8 mouse cellular contexts compared by ENCODE assay signal in genomic region chr8:45844097-45844885, GRCm38 (mm10). TPM values are rescaled to one million over a fixed set of nuclear protein-coding genes. Genes with fewer than 3 reads are reported as not detected.
DNase-seq lines count a peak whose midpoint lies in the region.

No protein-coding gene starts in this region.

- peak; percentile 46 for DNase-seq in MN1 (ENCODE audit: low spot score)
- DNase-seq in cerebellum, adult 11-12 months, result peak; percentile 53
- peak; percentile 41 to 66 for DNase-seq in heart, adult 9 months (ENCODE audit: low spot score in 2 of 2)
- peak; percentile 71 to 92 for DNase-seq in layer of hippocampus, postnatal 14 days (ENCODE audit: low spot score in 2 of 2)
- DNase-seq in retina, postnatal 1 day, result peak; percentile 92
- no peak for DNase-seq in embryo, embryonic 11 days
- DNase-seq in kidney, adult 9 months, result no peak
- DNase-seq in urinary bladder, postnatal 25 days (ENCODE audit: low spot score), result no peak

RNA-seq across cellular contexts. Expression of gene Pdlim3, which starts 41.0 kb away (rescaled TPM):
- total RNA-seq in layer of hippocampus, postnatal 14 days (2021), result 1 to 10 TPM; 1.1 to 2.3 TPM

Comparison
In these comparisons a context has a peak if more than half of its experiments do, and no peak if none do; other contexts are left out.
1. DNase-seq: peak in MN1 (single experiment), cerebellum, adult 11-12 months (single experiment), heart, adult 9 months (2 of 2), layer of hippocampus, postnatal 14 days (2 of 2) and retina, postnatal 1 day (single experiment); none in embryo, embryonic 11 days (single experiment), kidney, adult 9 months (single experiment) and urinary bladder, postnatal 25 days (single experiment).